Mouse (Mus musculus): ENCODE data around the gene Smim6.

- TF ChIP-seq CTCF (IDR thresholded peaks at IDR 0.05; ENCODE audit: extremely low read depth, insufficient read depth, insufficient read length, insufficient replicate concordance) (no peak), POLR2A (IDR thresholded peaks at IDR 0.05; ENCODE audit: low read depth, low read length) (no peak)
Measured at GRCm38 (mm10) chr11:115872437-115872836, 39.4 kb upstream of the Smim6 start.

Measured in spleen, adult 2 months (tissue).